Mouse (Mus musculus) sigmoid colon, adult 10 weeks (tissue): ENCODE data around the gene Wdcp. TPM values are rescaled to one million over a fixed set of nuclear protein-coding genes. Genes with fewer than 3 reads are reported as not detected.

Experiments used
- polyA plus RNA-seq: library from polyadenylated mRNA; stranded (reverse); fragments of 350-450 nt; fragmentation: Illumina TruSeq; extraction: RNeasy Lipid Tissue Mini Kit (QIAGEN cat#74804); gene quantifications from one replicate; pipeline ENCODE4 v1.2.3, GENCODE M21; 2014; ENCODE audit warnings: low read depth, low replicate concordance

Gene Wdcp
- polyA plus RNA-seq = 3.1 TPM

GRCm38 (mm10) chr12:4842890-4843597, at the start of gene Wdcp:
Wdcp (plus strand) TSS chr12:4843303.

DNA sequence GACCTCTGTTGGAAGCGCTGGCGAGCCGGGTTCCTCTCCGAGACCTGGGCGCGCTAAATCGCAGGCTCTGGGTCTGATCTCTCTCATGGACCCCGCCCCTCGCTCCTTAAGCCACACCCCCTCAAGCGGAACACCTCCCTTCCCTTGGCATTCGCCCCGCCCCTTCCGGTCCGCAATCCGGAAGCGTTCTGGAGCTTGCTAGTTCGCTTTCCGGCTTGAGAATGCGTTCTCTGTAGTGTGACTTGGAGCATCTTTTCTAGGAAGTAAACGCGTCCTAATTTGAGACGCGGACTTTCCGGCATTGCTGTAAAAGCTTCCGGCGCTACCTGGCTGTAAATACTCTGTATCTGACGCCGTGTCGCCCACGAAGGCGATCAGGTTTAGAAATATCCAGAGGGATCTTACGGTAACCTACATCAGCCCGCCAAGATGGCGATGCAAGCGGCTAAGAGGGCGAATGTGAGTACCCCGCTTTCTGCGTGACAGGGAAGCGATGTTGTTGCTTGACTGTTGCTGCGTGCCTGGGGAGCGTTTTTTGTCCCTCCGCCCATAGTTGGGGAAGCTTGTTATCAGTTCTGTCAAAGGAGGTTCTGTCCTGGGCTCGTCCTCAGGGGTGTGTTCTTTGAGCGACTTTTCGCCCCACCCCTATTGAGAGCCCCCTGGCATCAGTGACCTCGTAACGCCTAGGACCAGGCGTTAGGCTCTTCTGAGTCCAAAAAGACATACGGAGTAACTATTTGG, 25.6 kb upstream of the Wdcp start, which contains the start of gene Sf3b6:
Gene Sf3b6 (plus strand): TSS at position 184 of the 741 bp plus-strand sequence.

DNA sequence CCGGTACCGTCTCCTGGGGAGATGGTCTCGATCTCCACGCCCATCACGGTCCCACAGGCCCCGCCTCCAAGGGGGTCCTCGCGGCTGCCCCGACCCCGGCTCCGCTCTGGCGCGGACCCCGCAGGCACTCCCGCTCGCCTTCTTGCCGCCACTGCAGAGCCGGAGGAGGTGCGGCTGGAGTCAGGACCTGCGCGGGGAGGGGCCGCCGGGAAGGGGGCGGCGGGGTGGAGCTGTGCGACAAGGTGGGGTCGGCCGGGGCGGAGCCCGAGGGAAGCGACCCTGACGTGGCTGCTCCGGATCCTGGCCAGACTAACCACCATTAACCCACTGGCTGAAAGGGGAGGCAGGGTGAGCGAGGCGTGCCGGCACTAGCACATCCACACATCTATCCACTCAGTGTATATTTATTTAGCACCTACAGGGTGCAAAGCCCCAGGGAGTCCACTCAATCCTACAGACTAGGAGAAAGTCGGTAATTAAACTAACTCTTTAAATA, 1.7 kb upstream of the Wdcp start, which contains the start of gene Fkbp1b:
Gene Fkbp1b (minus strand): TSS at position 200 of the 496 bp plus-strand sequence.

DNA sequence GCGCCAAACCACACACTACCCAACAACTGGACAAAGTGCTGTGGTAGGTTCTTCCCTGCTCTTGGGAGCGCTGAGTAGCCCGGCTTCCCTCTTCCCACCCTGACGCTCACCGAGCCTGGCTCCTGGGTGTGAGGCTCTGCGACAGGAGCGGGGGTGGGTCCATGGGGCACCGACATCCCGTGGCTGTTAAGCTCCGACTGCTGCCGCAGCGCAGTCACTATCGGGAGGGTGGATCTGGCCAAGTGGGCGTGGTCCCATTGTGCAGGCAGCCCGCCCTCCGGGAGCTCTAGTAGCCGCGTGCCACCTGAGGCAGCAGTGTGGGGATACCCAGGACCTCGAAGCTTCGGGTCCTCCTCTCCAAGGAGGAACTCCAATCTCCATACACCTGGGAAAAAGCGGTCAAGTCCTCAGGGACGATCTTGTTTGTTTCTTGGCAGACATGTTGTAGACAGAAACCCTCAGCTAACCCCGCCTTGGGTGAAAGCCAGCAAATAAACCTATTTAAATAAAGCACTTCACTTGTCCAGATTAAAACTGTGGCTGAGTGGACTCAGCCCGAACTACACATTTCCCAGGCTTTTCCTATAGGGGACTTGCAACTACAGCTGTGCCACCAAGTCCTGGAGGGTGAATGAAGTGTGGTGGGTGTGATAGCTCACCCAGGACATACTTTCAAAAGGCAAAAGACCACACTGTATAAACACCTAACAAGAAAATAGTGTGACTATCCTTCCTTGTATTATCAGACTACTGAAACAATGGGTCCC, 31.2 kb downstream of the Wdcp start, which contains the start of gene Mfsd2b:
Gene Mfsd2b (minus strand): TSS at position 199 of the 767 bp plus-strand sequence.

DNA sequence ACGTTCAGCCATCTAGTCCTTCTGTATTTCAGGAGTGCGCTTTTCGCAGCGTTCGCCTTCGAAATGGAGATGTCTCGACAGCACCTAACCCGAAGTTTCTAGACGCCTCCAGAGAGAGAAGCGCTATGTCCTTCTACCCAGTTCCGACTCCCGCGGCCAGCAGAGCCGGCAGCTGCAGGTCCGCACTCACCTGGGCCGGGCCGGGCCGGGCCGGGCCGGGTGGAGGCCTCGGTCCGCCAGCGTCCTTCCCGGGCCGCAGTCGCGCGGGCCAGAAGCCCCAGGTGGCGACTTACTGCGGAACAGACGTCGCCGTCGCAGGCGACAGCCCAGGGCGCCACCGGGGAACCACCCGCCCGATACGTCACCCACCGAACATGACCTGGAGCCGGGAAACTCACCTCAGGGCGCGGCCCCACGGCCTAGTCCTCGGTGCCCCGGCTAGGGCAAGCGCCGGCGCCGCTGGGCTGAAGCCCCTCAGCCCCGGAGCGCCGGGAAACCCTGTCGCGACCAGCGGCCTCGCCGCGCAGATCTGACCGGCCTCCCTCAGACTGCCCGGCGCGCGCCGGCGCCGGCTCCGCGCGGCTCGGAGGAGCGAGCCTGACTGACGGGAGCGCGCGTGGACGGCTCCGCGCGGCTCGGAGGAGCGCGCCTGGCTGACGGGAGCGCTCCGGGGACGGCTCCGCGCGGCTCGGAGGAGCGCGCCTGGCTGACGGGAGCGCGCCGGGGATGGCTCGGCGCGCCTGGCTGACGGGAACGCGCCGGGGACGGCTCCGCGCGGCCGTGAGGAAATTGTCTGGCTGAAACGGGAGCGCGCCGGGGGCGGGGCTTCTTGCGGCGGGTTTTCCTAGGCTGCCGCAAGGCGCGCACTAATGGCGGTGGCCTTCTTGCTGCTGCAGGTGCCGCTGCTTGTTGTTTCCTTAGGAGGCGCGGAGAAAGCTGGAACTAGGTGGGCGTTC, 64.1 kb downstream of the Wdcp start, which contains the start of gene Ubxn2a:
Gene Ubxn2a (minus strand): TSS at position 755 of the 956 bp plus-strand sequence.

Other genes with a start within 250 kb of the Wdcp start
- not detected for gene Fam228a, start 104.9 kb upstream of the Wdcp start, polyA plus RNA-seq
- 0.76 TPM for gene Pfn4, start 74.3 kb upstream of the Wdcp start, polyA plus RNA-seq
- 1.4 TPM for gene Fam228b, start 74.0 kb upstream of the Wdcp start, polyA plus RNA-seq
- gene Sf3b6, start 25.8 kb upstream of the Wdcp start, polyA plus RNA-seq = 285 TPM
- gene Fkbp1b, start 1.7 kb upstream of the Wdcp start, polyA plus RNA-seq = 18.0 TPM
- 1.9 TPM for gene Mfsd2b, start 31.1 kb downstream of the Wdcp start, polyA plus RNA-seq
- gene Ubxn2a, start 64.4 kb downstream of the Wdcp start, polyA plus RNA-seq = 230 TPM
- gene Atad2b, start 74.0 kb downstream of the Wdcp start, polyA plus RNA-seq = 39.9 TPM